Mouse (Mus musculus): Measurements from ENCODE around the gene Olfr318. TPM values are rescaled to one million over a fixed set of nuclear protein-coding genes. Genes with fewer than 3 reads are reported as not detected.
"Not testable (repeated sequence)": the region's sequence is repeated elsewhere in the genome, so short reads cannot be mapped to it uniquely, and the experiment has no call there.

Gene Olfr318
- under 1 TPM in 1 of 2 experiments, not detected in 1; 0.11 TPM for total RNA-seq (2021)

DNA sequence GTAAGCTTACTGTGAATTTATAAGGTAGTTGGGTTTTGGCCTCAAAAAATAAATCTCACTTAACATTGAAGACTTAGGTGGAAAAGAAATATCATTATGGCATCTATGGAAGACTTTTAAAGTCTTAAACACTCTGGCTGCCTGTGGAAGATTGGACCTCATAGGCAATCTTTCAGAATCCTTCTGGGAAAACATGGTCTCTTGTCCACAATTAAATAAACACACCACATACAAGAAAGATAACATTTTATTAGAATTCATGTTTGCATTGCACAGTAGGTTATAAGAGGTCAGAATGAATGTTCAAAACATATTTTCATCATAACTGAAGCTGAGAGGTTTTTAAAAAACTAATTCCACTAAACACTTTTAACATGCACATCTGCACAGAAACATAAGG is at the start of gene Olfr318:
TSS of gene Olfr318 (minus strand) at position 101 of the 400 bp plus-strand sequence.
- no peak for DNase-seq (ENCODE audit: low spot score in 2 of 2)
- intact Hi-C loops (cut with DNase I): no loop called here

- no peak for DNase-seq (ENCODE audit: low spot score in 2 of 2)
Measured at GRCm38 (mm10) chr11:58772888-58773287, 49.1 kb upstream of the Olfr318 start, which contains the start of gene Olfr315. TSS of gene Olfr315 (plus strand) at chr11:58773188.

GRCm38 (mm10) chr11:58752434-58752833 is 28.6 kb upstream of the Olfr318 start, which contains the start of gene Olfr316:
TSS of gene Olfr316 (plus strand) at chr11:58752734.
- intact Hi-C loops (cut with DNase I): no loop called here
- DNase-seq (ENCODE audit: low spot score in 2 of 2): no peak

More at GRCm38 (mm10) chr11:58772888-58773287, 49.1 kb upstream of the Olfr318 start, which contains the start of gene Olfr315:
- intact Hi-C loops (cut with DNase I): no loop called here

DNA sequence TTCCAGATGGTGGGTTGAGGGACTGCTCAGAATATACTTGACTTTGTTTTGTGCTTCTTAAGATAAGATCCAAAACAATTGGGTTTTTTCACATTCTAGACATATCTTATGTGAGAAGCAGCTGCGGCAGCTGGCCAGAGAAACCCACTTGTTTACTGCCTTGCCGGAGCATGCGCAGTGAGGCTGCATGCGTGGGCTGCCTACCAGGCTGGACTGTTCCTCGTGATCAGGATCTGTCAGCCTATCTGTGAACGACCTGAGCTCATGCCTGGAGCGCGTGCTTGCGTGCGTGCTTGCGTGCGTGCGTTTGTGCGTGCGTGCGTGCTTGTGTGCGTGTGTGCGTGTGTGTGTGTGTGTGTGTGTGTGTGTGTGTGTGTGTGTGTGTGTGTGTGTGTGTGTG is 27.3 kb upstream of the Olfr318 start:
- peak; percentile 35 to 55 for DNase-seq (ENCODE audit: low spot score in 2 of 2)
- intact Hi-C loops (cut with DNase I): not testable (repeated sequence)

DNA sequence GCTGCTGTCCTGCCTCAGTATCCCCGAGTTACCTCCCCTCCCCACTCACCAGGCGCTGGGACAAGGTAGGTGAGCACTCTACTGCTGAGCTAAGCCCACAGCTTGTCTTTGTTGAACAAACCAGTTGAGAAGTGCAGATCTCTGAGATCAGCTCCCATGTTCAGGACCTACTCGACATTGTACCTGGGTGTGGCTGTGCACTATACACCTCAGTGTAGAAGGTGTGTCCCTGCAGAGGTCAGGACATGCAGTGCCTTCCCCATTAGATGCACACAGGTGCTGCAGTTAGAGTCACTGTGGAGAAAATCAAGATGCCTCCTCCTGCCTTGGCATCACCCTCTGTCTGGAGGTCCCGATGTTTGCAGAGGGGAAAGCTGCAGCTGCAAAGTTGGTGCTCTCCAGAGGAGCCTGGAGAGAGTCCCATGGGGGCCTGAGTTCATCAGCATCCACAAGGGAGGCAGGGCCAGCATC is 15.0 kb upstream of the Olfr318 start, which contains the start of gene Olfr317:
TSS of gene Olfr317 (minus strand) at position 421 of the 471 bp plus-strand sequence.
- no peak for DNase-seq (ENCODE audit: low spot score in 2 of 2)
- intact Hi-C loops (cut with DNase I): no loop called here

DNA sequence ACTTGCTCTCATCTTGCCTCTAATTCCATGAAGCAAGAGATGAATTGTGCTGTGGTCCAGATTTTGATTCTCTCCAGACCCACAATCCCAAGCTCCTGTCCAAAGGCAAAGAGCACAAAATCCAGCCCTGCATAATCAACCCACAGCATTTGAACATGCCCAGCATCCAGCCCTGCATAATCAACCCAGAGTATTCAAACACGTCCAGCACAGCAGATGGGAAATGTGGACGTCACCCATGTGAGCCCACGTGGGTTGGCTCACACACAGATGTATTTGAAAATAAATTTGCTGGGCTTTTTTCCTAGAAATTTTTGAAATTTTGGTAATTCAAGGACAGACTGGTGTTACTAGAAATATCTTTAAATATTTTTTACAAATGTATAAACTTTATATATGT is 9.6 kb upstream of the Olfr318 start:
- DNase-seq (ENCODE audit: low spot score in 2 of 2): peak; percentile 19 to 42
- intact Hi-C loops (cut with DNase I): no loop called here

DNA sequence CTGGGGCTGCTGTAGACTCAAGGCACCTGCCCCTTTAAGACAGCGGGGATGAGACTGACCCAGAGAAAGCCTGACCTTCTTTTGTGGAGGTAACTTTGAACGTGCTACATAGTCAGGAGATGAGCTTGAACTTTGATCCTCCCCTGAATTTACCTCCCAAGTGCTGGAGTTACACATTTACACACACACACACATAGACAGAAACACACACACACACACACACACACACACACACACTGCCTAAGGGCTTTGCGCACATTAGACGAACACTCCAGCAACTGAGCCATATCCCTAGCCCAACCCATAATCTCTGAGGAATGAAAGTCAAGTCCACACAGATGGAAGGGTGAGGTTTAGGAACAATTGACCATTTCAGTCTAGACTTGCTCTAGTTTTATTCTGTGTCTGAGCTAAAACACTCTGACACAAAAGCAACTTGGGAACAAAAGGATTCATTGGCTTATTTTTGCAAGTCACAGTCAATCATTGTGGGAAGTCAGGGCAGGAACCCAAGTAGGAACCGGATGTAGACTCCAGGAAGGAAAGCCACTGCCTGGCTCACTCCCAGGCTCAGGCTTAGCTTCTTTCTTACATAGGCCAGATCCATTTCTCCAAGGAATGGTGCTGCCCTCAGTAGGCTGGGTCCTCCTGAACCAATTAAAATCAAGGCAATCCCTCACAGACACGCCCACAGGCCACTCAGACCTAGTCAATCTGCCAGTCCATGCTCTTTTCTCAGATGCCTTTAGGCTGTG is 4.3 kb upstream of the Olfr318 start:
- DNase-seq (ENCODE audit: low spot score in 2 of 2); intact Hi-C loops (cut with DNase I): not testable (repeated sequence)

GRCm38 (mm10) chr11:58719701-58720100 is 4.1 kb downstream of the Olfr318 start:
- no peak for DNase-seq (ENCODE audit: low spot score in 2 of 2)
- intact Hi-C loops (cut with DNase I): no loop called here

DNA sequence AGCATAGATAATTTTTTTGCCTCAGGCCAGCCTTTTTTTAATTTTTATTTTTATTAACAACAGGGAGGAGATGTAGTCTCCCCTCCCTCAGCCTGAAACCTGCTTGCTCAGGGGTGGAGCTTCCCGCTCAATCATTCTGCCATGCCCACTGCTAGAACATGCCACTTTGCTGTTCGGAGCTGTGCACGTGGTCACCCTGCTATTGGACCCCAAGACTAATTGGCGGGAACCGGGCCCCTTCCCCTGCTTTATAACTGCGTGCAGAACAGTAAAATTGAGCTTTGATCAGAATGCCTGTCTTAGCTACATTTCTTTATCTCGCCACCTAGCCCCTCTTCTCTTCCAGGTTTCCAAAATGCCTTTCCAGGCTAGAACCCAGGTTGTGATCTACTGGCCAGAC is 6.1 kb downstream of the Olfr318 start:
- intact Hi-C loops (cut with DNase I); DNase-seq (ENCODE audit: low spot score in 2 of 2): not testable (repeated sequence)

- no peak for DNase-seq (ENCODE audit: low spot score in 2 of 2)
- intact Hi-C loops (cut with DNase I): no loop called here
Measured at GRCm38 (mm10) chr11:58709086-58709485, 14.7 kb downstream of the Olfr318 start.

GRCm38 (mm10) chr11:58698862-58699261 is 25.0 kb downstream of the Olfr318 start, which contains the start of gene Olfr319:
TSS of gene Olfr319 (plus strand) at chr11:58699162.
- no peak for DNase-seq (ENCODE audit: low spot score in 2 of 2)
- intact Hi-C loops (cut with DNase I): no loop called here

- DNase-seq (ENCODE audit: low spot score in 2 of 2): no peak
- intact Hi-C loops (cut with DNase I): no loop called here
Measured at GRCm38 (mm10) chr11:58680799-58681198, 43.0 kb downstream of the Olfr318 start, which contains the start of gene Olfr320. TSS of gene Olfr320 (plus strand) at chr11:58681099.

GRCm38 (mm10) chr11:58671825-58672224 is 52.0 kb downstream of the Olfr318 start:
- intact Hi-C loops (cut with DNase I): no loop called here
- no peak for DNase-seq (ENCODE audit: low spot score in 2 of 2)

GRCm38 (mm10) chr11:58669252-58669651 is 54.6 kb downstream of the Olfr318 start:
- DNase-seq (ENCODE audit: low spot score in 2 of 2): no peak
- intact Hi-C loops (cut with DNase I): no loop called here

Other genes starting within 250 kb of the Olfr318 start
- gene Olfr332, start 231.5 kb downstream of the Olfr318 start, total RNA-seq (2021): not detected
- not detected for gene Olfr331, start 221.4 kb downstream of the Olfr318 start, total RNA-seq (2021)
- gene Olfr330, start 189.2 kb downstream of the Olfr318 start, total RNA-seq (2021): not detected
- gene Olfr329-ps, start 177.6 kb downstream of the Olfr318 start, total RNA-seq (2021): not detected
- under 1 TPM in 1 of 2 experiments, not detected in 1; 0.10 TPM for gene Olfr328, start 168.4 kb downstream of the Olfr318 start, total RNA-seq (2021)
- gene Olfr224, start 153.5 kb downstream of the Olfr318 start, total RNA-seq (2021): not detected
- not detected for gene Olfr325, start 146.3 kb downstream of the Olfr318 start, total RNA-seq (2021)
- gene Olfr324, start 128.9 kb downstream of the Olfr318 start, total RNA-seq (2021): not detected
- gene 2210407C18Rik, start 107.9 kb downstream of the Olfr318 start, total RNA-seq (2021): not detected
- not detected for gene Olfr323, start 93.5 kb downstream of the Olfr318 start, total RNA-seq (2021)
- gene Trim58, start 83.5 kb downstream of the Olfr318 start, total RNA-seq (2021): not detected
- gene Olfr322, start 65.2 kb downstream of the Olfr318 start, total RNA-seq (2021): not detected
- not detected for gene Olfr320, start 42.9 kb downstream of the Olfr318 start, total RNA-seq (2021)
- gene Olfr319, start 24.9 kb downstream of the Olfr318 start, total RNA-seq (2021): not detected
- gene Olfr317, start 15.2 kb upstream of the Olfr318 start, total RNA-seq (2021): not detected
- gene Olfr316, start 28.7 kb upstream of the Olfr318 start, total RNA-seq (2021): 1 to 10 TPM in 1 of 2 experiments, under 1 TPM in 1; 0.79 to 1.0 TPM
- gene Olfr315, start 49.2 kb upstream of the Olfr318 start, total RNA-seq (2021): not detected
- gene Olfr314, start 58.9 kb upstream of the Olfr318 start, total RNA-seq (2021): not detected
- 1 to 10 TPM; 2.2 to 2.9 TPM for gene Fam183b, start 77.9 kb upstream of the Olfr318 start, total RNA-seq (2021)
- gene Olfr313, start 91.0 kb upstream of the Olfr318 start, total RNA-seq (2021): not detected
- not detected for gene Olfr312, start 105.2 kb upstream of the Olfr318 start, total RNA-seq (2021)
- gene Olfr311, start 115.2 kb upstream of the Olfr318 start, total RNA-seq (2021): not detected
- gene Gm12258, start 123.1 kb upstream of the Olfr318 start, total RNA-seq (2021): 10 to 100 TPM; 17.0 to 24.1 TPM
- gene 2810021J22Rik, start 143.2 kb upstream of the Olfr318 start, total RNA-seq (2021): 10 to 100 TPM in 1 of 2 experiments, 1 to 10 TPM in 1; 9.6 to 10.9 TPM
- 10 to 100 TPM in 1 of 2 experiments, 1 to 10 TPM in 1; 8.2 to 10.4 TPM for gene Zfp39, start 180.2 kb upstream of the Olfr318 start, total RNA-seq (2021)
- gene Btnl10, start 193.9 kb upstream of the Olfr318 start, total RNA-seq (2021): not detected
- 100 to 1,000 TPM; 450 to 542 TPM for gene Rnf187, start 214.9 kb upstream of the Olfr318 start, total RNA-seq (2021)
- gene Hist3h2ba, start 224.9 kb upstream of the Olfr318 start, total RNA-seq (2021): 100 to 1,000 TPM; 103 to 124 TPM
- 10 to 100 TPM; 60.9 to 64.1 TPM for gene Hist3h2a, start 230.7 kb upstream of the Olfr318 start, total RNA-seq (2021)
- gene Trim17, start 230.7 kb upstream of the Olfr318 start, total RNA-seq (2021): 1 to 10 TPM; 4.8 to 5.7 TPM